Mouse (Mus musculus): Measurements from ENCODE around the gene Mpzl2.

GRCm38 (mm10) chr9:44999171-44999570 is 40.4 kb upstream of the Mpzl2 start:
- TF ChIP-seq CTCF (IDR thresholded peaks at IDR 0.05; ENCODE audit: extremely low read depth, insufficient read depth, low read length) (no peak), POLR2A (IDR thresholded peaks at IDR 0.05; ENCODE audit: extremely low read depth, insufficient read depth, low read length) (no peak)
